Mouse (Mus musculus) E14TG2a.4 (cell line): Measurements from ENCODE around the gene Taar1.

ENCODE experiments used
- H3K27me3 ChIP-seq: 2 replicates; pipeline ENCODE4 v1.6.1; 2014; ENCODE audit warnings: low read length, control low read depth; ENCODE audit not compliant: insufficient read depth
- H3K36me3 ChIP-seq: 2 replicates; pipeline ENCODE4 v1.6.1; 2014; ENCODE audit warnings: low read length, control low read depth; ENCODE audit not compliant: insufficient read depth
- H3K4me1 ChIP-seq: replicated peaks from 2 replicates; pipeline ENCODE4 v1.6.1; 2014; ENCODE audit warnings: low read depth, low read length, control low read depth
- H3K4me3 ChIP-seq: replicated peaks from 2 replicates; pipeline ENCODE4 v1.5.1; 2014; ENCODE audit warnings: mild to moderate bottlenecking, low read length
- H3K9me3 ChIP-seq: 2 replicates; pipeline ENCODE4 v1.6.1; 2014; ENCODE audit warnings: low read length, control low read depth
- CTCF ChIP-seq: conservative IDR thresholded peaks from 2 replicates; pipeline ENCODE4 v1.5.1; 2014; ENCODE audit warnings: low read length
- NANOG ChIP-seq: IDR thresholded peaks from 2 replicates; pipeline ENCODE4 v1.6.1; 2014; ENCODE audit warnings: borderline replicate concordance, low read length, mixed read lengths
- POU5F1 ChIP-seq: IDR thresholded peaks from 2 replicates; pipeline ENCODE4 v1.6.1; 2014; ENCODE audit warnings: low read length, borderline replicate concordance

The Taar1 gene

DNA sequence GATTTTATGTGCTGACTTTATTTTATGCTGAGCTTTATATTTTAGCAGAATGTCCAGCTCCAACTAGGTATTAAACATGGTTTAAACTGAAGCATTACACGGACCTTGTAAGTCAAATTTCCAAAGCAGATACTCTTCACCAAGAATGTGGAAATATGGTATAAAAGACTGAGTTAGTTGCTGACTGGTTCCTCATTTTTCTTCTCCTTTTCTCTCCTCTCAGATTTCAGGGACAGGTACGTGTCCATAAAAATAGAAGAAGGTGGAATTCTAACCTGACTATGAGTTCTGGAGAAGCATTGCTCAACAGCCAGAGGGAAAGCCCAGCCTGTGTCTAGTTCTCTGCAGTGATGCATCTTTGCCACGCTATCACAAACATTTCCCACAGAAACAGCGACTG is at the start of gene Taar1:
Taar1 (plus strand) TSS at position 301 of the 400 bp plus-strand sequence.
- H3K4me1 ChIP-seq = no peaks in the 10 kb centered on the region
- TF ChIP-seq POU5F1 (no peak), NANOG (no peak), CTCF (no peak)
- H3K9me3 ChIP-seq = peaks cover 26% of the 10 kb centered on the region
- H3K36me3 ChIP-seq = no peaks in the 10 kb centered on the region
- no peak within 1 kb of the TSS for H3K4me3 ChIP-seq
- H3K27me3 ChIP-seq = no peaks in the 10 kb centered on the region

DNA sequence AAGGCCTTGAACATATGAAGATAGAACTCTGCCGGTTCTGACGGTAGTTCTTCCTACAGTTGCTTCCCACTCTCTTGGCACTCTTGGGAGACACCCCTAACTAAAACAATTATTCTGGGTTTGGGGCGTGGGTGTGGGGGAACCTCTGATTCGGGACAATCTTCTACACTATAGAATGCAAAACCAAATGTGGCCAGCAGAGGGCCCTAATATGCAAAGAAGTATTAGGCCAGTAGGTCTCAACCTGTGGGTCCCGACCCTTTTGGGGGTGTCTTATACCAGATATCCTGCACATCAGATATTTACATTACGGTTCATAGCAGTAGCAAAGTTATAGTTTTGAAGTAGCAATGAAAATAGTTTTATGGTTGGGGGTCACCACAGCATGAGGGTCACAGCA is 39.5 kb upstream of the Taar1 start:
- TF ChIP-seq NANOG (no peak), POU5F1 (no peak), CTCF (no peak; the same call in 1 of the 2 replicates)
- H3K27me3 ChIP-seq = no peaks in the 10 kb centered on the region

DNA sequence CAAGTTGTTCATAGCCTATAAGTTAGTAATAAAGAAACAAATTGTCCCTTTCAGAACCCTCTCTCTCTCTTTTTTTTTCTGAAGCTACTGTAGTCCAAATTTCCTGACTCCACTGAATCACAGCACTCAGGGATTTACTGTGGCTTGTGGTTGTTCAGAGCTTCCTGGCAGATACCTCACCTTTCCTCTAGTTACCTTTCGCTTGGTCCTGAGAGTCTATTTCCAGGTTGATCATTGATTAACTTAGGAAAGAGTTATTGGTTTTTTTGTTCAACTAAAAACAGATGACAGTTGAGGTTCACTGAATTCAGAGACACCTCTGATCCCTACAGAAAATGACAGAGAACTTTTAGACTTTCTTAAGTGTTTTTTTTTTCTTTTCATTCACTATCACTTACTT is 35.2 kb upstream of the Taar1 start:
- Histone ChIP-seq H3K4me1 (no peaks in the 10 kb centered on the region), H3K4me3 (no peak overlapping the region), H3K27me3 (no peaks in the 10 kb centered on the region), H3K36me3 (no peaks in the 10 kb centered on the region), H3K9me3 (peaks cover 24% of the 10 kb centered on the region)
- no peak for TF ChIP-seq CTCF
- TF ChIP-seq NANOG = no peak
- TF ChIP-seq POU5F1 = no peak

More for the DNA sequence above, 39.5 kb upstream of the Taar1 start:
- no peaks in the 10 kb centered on the region for H3K4me1 ChIP-seq
- H3K9me3 ChIP-seq = peaks cover 45% of the 10 kb centered on the region
- H3K4me3 ChIP-seq = no peak overlapping the region
- no peaks in the 10 kb centered on the region for H3K36me3 ChIP-seq

DNA sequence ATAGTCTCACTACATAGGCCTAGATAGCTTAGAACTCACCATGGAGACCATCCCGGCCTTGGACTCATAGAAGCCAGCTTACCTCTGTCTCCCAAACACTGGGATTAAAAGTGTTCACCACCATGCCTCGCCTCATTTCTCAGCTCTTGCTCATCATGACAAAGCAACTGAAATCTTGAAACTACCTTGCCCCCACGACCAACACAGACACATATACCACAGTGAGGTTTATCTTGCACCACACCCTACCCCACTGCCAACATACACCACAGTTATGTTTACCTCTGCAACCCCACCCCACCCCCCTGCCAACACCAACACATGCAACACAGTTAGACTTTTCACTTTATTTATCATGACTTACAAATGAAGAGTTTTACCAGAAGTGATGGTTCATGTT is 34.1 kb upstream of the Taar1 start:
- Histone ChIP-seq H3K4me1 (no peaks in the 10 kb centered on the region), H3K36me3 (no peaks in the 10 kb centered on the region), H3K27me3 (no peaks in the 10 kb centered on the region), H3K9me3 (peaks cover 13% of the 10 kb centered on the region; the same call in 1 of the 2 replicates), H3K4me3 (no peak overlapping the region)
- no peak for TF ChIP-seq POU5F1
- TF ChIP-seq NANOG = no peak
- no peak for TF ChIP-seq CTCF

DNA sequence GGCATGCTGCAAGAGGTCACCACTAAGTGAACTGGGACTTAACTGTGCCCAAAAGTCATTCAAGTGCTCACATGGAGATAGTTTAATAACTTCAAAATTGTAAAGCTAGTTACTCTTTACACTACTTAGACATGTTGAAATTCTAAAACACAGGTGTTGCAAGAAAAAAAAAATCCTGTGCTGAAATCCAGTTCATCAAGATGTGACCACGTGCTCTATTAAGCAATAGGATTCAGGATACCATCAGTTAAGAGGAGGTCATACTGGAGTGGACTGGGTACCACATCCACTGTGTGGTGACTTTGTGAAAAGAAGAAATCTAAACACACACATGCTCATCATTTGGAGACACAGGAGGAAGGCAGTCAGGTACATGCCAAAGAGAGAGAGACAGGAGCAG is 27.2 kb upstream of the Taar1 start:
- H3K9me3 ChIP-seq = no peaks in the 10 kb centered on the region
- no peak overlapping the region for H3K4me3 ChIP-seq
- TF ChIP-seq POU5F1 (no peak), CTCF (no peak), NANOG (no peak)

DNA sequence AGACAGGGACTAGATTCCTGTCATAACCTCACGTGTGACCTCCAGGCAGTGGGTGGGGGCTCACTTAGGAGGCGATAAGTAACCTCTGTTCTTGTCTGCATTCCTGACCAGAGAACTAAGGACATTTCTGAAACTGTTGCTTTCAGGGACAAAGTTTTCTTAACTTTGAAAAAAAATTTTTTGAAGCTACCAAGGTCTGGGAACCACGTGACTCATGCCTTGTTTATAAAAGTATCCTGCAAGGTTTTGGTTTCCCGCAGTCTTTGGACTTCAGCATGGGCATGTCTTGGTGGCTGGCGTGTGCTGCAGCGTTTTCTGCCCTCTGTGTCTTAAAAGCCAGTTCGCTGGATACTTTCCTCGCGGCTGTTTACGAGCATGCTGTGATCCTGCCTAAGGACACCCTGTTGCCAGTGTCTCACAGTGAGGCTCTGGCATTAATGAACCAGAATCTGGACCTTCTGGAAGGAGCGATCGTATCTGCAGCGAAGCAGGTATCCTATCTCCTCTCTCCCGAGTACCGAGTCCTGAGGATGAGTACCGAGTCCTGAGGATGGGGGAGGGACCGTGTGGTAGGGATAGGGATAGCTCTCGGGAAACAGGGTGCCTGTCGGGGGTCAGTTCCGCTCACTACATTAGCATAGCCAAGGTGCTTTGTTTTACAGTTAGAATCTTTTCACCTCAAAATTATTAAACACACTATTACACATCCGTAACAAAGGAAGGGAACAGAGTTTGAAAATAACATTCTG is 25.4 kb upstream of the Taar1 start, which contains the start of gene Vnn1:
Vnn1 (plus strand) TSS at position 88 of the 749 bp plus-strand sequence.
- no peaks in the 10 kb centered on the region for H3K27me3 ChIP-seq
- no peaks in the 10 kb centered on the region for H3K9me3 ChIP-seq
- TF ChIP-seq POU5F1 = no peak
- no peak for TF ChIP-seq CTCF
- no peak within 1 kb of the TSS for H3K4me3 ChIP-seq
- no peaks in the 10 kb centered on the region for H3K36me3 ChIP-seq
- peaks cover 4% of the 10 kb centered on the region; the same call in 1 of the 2 replicates for H3K4me1 ChIP-seq

More for the DNA sequence above, 27.2 kb upstream of the Taar1 start:
- no peaks in the 10 kb centered on the region for H3K27me3 ChIP-seq
- H3K4me1 ChIP-seq = peaks cover 4% of the 10 kb centered on the region; the same call in 1 of the 2 replicates
- no peaks in the 10 kb centered on the region for H3K36me3 ChIP-seq

DNA sequence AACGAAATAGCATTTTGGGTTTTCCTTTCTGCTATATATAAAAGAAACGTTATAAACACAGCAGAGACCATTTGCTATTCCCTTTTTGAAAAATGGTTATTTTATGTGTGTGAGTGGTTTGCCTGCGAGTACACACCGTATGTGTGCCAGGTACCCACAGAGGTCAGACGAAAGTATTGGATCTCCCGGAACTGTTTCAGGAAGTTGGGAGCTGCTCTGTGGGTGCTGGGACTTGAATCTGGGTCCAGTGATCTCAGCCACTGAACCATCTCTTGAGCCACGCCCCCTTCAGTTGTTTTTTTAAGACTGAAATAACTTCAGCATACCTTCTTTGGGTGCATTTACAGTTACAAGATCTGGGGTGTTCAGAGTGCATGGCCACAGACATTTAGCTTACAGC is 24.8 kb upstream of the Taar1 start:
- H3K36me3 ChIP-seq = no peaks in the 10 kb centered on the region
- TF ChIP-seq POU5F1 (no peak), CTCF (no peak), NANOG (no peak)
- H3K9me3 ChIP-seq = no peaks in the 10 kb centered on the region
- H3K4me3 ChIP-seq = no peak overlapping the region
- H3K27me3 ChIP-seq = no peaks in the 10 kb centered on the region
- peaks cover 4% of the 10 kb centered on the region; the same call in 1 of the 2 replicates for H3K4me1 ChIP-seq

DNA sequence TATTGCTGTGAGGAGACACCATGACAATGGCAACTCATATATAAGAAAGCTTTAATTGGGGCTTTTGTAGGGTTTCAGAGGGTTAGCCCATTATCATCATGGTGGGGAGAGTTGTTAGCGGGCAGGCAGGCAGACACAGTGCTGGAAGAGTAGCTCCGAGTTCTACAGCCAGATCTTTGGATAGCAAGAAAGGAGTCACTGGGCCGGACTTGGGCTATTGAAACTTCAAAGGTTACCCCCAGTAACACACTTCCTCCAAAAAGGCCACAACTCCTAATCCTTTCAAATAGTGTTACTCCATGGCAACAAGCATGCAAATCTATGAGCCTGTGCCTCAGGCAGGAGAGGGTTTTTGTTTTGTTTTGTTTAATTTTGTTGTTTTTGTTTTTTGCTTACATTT is 19.0 kb upstream of the Taar1 start:
- no peak for TF ChIP-seq NANOG
- TF ChIP-seq POU5F1 = no peak
- no peak for TF ChIP-seq CTCF
- Histone ChIP-seq H3K27me3 (no peaks in the 10 kb centered on the region), H3K36me3 (no peaks in the 10 kb centered on the region), H3K9me3 (peaks cover 5% of the 10 kb centered on the region; the same call in 1 of the 2 replicates), H3K4me3 (no peak overlapping the region), H3K4me1 (no peaks in the 10 kb centered on the region)

DNA sequence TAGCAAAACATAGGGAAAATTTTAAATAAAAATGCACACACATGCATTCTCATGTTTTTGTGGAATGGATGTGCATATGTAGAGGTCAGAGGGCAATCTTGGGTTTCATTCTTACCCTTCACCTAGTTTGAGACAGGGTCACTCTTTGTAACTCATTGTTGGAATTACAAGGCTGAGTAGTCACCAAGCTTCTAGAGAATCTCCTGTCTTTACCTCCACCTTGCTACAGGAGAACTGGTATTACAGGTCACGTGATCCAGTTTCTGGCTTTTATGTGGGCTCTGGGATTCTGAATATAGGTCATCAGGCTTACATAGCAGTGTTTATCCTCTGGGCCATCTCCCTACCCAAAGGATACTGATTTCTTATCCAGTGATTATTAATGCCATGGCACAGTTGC is 14.5 kb upstream of the Taar1 start:
- Histone ChIP-seq H3K4me1 (no peaks in the 10 kb centered on the region), H3K9me3 (peaks cover 12% of the 10 kb centered on the region; the same call in 1 of the 2 replicates), H3K36me3 (no peaks in the 10 kb centered on the region), H3K27me3 (no peaks in the 10 kb centered on the region), H3K4me3 (no peak overlapping the region)
- TF ChIP-seq CTCF (no peak), POU5F1 (no peak), NANOG (no peak)
